Mouse (Mus musculus): ENCODE results near the gene Gm49361.

GRCm38 (mm10) chr14:57736141-57736540 lies 9.8 kb downstream of the Gm49361 start:
- TF ChIP-seq GATA1 (IDR thresholded peaks at IDR 0.05; ENCODE audit: borderline replicate concordance, low read length), result no peak
- TF ChIP-seq CTCF (IDR thresholded peaks at IDR 0.05; ENCODE audit: low read depth, low read length), result no peak
- no peak for TF ChIP-seq TAL1 (conservative IDR thresholded peaks at IDR 0.05; ENCODE audit: low read depth, low read length)

Measured in G1E (cell line).